Mouse (Mus musculus): ENCODE data around the gene Ralgapa2.
"Not testable (repeated sequence)": the region's sequence is repeated elsewhere in the genome, so short reads cannot be mapped to it uniquely, and the experiment has no call there.

Gene Ralgapa2

GRCm38 (mm10) chr2:146498298-146498697, 13.8 kb downstream of the Ralgapa2 start:
- no peak for DNase-seq (ENCODE audit: low read depth, low spot score)

DNA sequence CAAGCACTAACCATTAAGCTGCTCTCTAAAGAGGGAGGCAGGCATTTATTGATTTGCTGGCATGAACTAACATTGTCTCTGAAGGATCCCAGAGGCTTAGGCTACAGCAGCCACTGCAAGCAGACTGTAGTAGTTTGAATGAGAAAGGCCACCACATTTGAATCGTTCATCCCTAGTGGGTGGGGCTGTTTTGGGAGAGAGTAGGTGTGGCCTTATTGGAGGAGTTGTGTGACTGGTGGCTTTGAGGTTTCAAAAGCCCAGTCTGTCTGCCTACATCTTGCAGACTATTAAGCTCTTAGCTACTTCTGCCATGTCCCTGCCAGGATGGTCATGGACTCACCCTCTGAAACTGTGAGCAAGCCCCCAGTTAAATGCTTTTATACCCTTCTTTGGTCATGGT, 15.1 kb downstream of the Ralgapa2 start:
- DNase-seq (ENCODE audit: low read depth, low spot score) = peak; percentile 24

- no peak for DNase-seq (ENCODE audit: low read depth, low spot score)
Measured at GRCm38 (mm10) chr2:146495781-146496180, 16.4 kb downstream of the Ralgapa2 start.

- no peak for DNase-seq (ENCODE audit: low read depth, low spot score)
Measured at GRCm38 (mm10) chr2:146493354-146493946, 18.7 kb downstream of the Ralgapa2 start.

DNA sequence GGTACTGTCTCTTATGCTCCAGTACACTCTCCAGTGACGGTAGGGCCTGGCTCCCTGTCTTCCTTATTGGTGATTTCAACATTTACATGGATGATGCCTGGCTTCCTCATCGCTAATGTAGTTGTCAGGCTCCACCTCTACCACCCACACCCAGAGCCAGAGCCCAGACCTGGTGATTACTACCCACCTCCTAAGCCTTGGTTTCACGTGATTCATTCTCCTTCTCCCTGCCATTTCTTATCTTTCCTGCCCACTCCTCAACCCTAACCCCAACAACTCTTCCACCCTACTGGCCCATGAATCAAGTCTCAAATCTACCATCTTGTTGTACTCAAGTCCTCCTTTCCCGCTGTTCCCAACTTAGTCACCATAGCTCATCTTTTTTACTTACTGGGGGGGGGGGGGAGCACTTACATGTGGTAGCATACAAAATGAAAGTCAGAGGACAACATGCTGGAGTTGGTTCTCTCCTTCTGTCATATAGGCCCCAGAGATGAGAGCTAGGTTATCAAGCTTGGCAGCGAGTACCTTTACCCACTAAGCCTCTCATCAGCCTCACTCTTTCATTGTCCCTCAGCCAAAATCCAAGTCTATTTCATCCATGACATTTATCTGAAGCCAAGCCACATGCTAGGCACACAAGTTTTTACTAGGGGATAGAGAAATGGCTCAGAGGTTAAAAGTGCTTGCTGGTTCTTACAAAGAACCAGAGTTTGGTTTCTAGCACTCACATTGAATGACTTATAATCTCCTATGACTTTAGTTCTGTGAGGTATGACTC, 20.1 kb downstream of the Ralgapa2 start:
- no peak for DNase-seq (ENCODE audit: low read depth, low spot score)

GRCm38 (mm10) chr2:146490926-146491325, 21.2 kb downstream of the Ralgapa2 start:
- no peak for DNase-seq (ENCODE audit: low read depth, low spot score)

DNA sequence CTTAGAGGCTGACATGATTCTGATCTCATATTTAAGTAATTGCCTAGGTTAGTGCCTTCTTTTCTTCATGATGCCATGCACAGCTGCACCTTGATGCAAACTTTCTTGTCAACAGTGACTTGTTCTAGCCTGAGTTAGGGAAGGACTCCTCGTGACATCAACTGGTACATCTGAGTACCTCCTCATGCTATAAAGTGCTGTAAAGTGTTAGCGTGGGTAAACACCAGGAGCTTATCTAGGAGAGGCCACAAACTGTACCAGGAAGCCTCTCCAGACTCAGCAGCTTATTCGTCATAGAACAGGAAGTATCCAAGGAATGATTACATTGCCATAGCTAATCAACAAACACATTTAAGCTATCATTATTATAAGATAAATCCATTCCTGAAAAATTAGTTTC, 23.9 kb downstream of the Ralgapa2 start:
- DNase-seq (ENCODE audit: low read depth, low spot score) = no peak

GRCm38 (mm10) chr2:146482859-146483258, 29.3 kb downstream of the Ralgapa2 start:
- no peak for DNase-seq (ENCODE audit: low read depth, low spot score)

DNA sequence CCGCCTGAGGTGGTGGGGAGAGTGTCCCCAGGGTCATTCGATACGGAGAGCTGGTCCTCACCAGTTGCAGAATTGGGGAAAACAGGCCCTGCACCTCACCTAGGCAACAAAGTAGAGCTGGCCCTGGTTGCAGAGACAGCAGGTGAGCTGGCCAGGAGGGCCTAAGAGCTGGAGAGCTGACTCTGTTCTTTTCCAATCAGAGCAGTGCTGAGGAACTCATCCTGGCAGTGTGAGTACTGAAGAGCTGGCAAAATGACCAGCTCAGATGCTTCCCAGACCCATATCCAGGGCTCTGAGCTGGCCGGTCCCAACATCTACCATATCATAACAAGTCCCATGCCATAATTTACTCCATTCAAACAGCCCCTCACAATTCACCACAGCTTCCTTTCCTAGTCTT, 34.7 kb downstream of the Ralgapa2 start:
- DNase-seq (ENCODE audit: low read depth, low spot score) = no peak

DNA sequence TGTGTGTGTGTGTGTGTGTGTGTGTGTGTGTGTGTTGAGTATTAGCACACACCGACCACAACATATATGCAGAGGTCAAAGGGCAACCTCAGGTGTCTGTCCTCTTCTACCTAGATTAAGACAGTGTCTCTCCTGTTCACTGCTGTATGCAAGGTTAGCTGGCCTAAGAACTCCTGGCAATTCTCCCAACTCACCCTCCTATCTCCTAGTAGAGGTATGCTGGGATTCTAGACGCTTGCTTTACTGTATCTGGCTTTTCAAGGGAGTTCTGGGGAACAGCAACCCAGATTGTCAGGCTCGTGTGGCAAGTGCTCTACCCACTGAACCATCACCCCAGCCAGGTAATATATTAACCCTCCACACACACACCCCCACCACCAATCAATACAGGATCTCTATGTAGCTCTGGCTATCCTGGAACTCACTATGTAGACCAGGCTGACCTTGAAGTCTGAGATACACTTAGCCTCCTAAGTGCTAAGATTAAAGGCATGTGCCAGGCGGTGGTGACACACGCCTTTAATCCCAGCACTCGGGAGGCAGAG, 35.6 kb downstream of the Ralgapa2 start:
- no peak for DNase-seq (ENCODE audit: low read depth, low spot score)

- peak; percentile 78 for DNase-seq (ENCODE audit: low read depth, low spot score)
Measured at GRCm38 (mm10) chr2:146476001-146476400, 36.1 kb downstream of the Ralgapa2 start.

DNA sequence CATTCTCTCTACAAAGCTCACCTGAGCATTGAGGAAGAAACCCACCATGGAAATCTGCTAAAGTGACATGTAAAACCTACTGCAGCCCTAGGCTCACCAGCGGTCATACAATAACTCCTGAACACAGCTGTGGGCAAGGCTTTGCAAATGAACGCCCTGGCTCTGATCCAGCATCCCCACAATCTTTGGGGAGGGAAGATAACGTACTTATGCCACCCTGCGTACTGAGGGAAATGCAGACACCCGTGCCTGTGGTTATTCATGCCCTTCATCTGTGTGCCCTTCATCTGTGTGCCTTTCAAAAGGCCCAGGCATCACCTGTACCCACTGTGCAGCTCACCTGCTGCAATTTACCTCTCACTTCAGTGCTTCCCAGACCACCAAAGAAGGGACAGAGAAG, 41.2 kb downstream of the Ralgapa2 start:
- no peak for DNase-seq (ENCODE audit: low read depth, low spot score)

GRCm38 (mm10) chr2:146469707-146470420, 42.3 kb downstream of the Ralgapa2 start:
- peak; percentile 62 for DNase-seq (ENCODE audit: low read depth, low spot score)

DNA sequence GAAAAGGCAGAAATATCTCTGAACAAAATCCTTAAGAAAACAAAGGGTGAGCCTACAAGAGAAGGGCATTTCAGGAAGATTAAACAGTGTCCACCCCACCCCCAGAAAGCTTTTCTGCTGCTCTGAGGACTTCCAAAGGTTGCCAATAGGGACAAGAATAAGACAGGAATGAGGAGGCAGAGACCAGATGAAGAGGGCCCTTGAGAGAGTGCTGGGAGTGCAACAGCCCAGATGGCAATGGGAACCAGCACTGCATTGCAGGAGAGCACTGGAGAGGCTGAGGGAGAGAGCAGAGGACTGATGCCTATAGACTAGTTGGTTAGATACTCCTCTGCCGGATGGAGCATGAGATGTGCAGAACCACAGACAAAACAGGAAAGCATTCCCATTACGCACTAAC, 43.2 kb downstream of the Ralgapa2 start:
- no peak for DNase-seq (ENCODE audit: low read depth, low spot score)

GRCm38 (mm10) chr2:146468016-146468415, 44.1 kb downstream of the Ralgapa2 start:
- no peak for DNase-seq (ENCODE audit: low read depth, low spot score)

DNA sequence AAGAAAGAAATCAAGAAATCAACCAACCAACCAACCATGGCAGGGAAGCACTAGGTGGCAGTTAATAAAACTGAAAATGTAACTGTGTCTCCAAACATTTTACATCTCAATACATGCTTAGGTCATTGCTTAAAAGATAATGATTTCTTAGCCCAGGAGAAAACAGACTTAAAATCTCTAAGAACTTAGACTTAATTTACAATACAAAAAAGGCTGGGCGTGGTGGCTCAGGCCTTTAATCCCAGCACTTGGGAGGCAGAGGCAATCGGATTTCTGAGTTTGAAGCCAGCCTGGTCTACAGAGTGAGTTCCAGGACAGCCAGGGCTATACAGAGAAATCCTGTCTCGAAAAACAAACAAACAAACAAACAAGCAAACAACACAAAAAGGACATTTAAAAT, 45.3 kb downstream of the Ralgapa2 start:
- DNase-seq (ENCODE audit: low read depth, low spot score) = not testable (repeated sequence)

DNA sequence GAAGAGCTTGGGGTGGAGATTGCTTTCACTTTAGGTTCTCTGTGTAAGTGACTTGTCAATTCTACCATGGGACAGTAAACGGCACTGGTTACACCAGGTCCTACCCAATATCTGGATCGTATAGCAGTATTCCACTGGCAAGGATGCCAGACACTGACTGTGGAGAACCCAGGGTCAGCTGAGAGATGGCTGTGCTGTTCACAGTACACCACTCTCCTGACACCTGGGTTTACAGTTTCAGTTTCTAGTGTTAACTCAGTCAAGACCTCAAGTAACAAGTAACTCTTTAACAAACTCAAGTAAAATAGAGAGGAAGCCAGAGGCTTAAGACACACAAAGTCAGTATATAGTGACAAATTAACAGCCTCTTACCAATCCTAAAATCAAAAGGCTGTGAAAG, 54.6 kb downstream of the Ralgapa2 start:
- DNase-seq (ENCODE audit: low read depth, low spot score) = no peak

DNA sequence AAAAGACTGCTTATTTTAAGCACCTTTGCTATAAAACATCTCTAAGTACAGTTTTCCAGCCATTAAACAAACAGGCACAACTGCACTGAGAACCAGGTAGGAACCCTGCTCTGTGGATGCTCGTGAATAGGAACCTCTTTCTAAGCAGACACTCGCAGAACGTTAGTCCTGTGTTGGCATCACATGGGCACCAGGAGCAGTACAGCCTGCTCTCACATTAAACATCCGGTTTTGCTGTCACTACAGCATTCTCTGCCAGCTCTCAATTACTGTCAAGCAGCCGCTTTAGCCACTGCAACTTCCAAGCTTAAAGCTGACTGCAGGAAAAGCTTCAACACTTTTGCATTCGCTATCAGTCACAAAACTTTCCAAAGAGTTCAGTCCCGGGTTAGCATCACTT, 55.5 kb downstream of the Ralgapa2 start:
- no peak for DNase-seq (ENCODE audit: low read depth, low spot score)

DNA sequence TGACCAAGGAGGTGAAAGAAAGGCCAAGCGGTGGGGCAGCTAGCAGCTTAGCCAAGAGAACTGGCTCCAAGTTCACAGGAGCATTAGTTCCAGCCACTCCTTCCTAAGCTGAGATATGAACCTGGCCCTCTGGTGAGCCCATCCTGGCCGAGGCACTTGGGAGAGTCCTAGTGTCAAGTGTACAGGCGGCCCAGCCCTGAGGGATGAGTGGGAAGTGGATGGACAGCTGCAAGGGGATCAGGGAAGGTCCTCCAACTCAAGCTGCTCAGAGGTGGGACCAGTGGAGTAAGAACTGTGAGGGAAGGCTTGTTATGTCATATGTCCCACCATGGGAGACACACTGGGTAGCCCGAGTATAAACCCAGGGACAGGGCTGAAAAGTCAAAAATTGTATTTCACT, 56.1 kb downstream of the Ralgapa2 start:
- DNase-seq (ENCODE audit: low read depth, low spot score) = no peak

DNA sequence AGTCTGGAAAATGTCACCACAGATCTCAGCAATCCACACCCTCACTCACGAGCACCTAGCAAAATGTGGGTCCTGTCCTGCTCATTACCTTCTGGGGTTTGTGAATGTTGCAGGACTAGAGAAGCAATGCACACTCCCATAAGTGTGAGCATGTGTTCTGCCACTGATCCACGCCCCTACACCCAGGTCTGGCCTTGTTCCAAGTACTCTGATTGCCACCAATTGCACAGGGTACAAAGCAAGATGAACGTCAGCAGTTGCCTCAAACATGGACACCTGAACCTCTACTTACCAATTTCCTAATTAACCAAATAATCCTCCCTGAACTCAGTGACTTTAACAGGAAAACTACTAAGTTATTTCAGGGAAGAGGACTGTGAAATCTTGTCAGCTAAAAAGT, 68.1 kb downstream of the Ralgapa2 start:
- no peak for DNase-seq (ENCODE audit: low read depth, low spot score)

GRCm38 (mm10) chr2:146443291-146443875, 68.8 kb downstream of the Ralgapa2 start:
- DNase-seq (ENCODE audit: low read depth, low spot score) = no peak

DNA sequence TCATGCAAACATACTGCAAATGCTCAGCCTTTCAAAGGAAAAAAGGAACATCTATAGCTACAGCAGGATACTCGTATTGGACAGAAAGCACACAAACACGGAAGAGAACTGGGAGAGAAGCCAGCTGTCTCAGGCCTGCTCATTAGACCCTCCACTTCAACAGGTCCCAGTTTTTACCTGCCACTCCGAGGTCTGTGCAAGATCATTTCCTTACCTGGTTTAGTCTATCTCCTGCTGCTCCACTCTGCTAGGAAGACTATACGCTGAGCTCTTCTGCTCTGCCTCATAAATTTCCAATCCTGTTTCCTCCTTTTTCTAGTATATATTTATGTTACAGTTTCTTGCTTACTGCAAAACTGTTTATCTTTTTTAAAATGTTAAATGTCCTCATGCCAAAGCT, 70.4 kb downstream of the Ralgapa2 start:
- no peak for DNase-seq (ENCODE audit: low read depth, low spot score)
